Mouse (Mus musculus): ENCODE results near the gene Sema5a.

Sema5a gene

DNA sequence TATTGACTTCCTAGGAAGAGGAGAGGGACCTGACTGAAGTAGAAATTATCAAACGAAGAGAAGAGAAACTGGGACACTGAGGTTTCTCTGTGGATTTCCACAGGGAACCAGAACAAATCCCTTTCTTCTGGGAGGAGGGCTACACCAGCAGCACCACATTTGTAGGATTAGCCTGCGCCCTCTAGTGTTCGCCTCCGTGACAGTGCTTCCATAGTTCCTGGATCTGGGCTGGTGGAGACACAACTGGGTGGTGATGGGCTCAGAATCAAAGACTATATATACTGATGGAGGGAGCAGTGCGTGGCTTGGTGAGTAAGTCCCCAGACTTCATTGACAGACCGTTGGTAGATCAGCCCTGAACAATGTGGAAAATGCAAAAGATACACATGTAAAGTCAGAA, 193.0 kb downstream of the Sema5a start:
- DNase-seq (ENCODE audit: low spot score in 2 of 2), result peak; percentile 55 to 57

DNA sequence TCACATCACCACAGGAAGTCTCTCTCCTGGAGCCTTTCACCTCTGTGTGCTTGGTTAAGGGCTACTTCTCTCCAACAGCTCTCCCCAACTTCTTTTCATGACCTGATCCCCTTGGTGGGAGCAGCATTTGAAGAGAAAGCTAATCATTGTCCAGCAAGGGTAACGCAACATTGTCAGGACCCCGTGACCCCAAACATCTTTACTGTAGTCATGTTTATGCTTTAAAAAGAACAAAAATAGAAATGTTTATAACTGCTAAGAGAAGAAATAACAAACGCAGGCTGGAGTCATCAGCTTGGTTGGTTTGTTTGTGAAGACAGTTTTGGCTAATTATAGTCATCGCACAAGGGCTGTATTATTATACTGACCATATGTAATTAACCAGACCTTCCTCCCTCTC, 198.1 kb downstream of the Sema5a start:
- no peak for DNase-seq (ENCODE audit: low spot score in 2 of 2)

DNA sequence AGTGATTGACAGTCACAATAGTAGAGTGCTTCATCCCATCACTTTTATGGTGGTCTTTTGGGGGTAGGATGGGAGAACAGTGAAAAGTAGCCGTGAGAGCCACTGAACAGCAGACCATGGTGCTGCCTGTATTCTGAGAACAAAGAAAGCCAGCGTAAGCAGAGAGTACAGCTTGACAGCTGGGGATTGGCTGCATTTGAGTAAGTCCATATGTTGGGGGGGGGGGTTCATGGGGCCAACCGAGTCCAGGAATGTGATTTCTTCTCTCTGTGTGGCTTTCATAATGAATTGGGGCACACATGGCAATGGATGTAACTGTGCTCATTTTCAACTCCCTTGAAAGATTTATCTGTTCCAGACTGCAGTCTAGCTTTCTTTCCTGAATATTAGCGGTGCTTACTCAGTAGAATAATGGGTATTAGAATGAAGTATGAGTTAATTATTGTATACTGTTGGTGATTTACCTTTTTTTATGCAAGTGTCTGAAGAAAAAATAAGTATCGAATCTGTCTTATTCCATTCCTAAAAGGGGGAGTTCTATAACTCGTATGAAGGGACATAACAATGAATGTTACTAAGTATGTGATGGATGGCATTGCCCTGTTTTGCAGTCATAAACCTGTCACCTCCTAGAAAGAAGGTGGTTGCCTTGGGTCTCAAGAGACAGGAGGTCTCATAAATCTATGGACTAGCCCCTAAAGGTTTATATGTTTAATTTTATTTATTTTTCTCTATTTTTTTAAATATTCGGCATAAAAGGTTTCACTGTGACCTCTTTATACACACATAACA, 203.1 kb downstream of the Sema5a start:
- no peak for DNase-seq (ENCODE audit: low spot score in 2 of 2)

DNA sequence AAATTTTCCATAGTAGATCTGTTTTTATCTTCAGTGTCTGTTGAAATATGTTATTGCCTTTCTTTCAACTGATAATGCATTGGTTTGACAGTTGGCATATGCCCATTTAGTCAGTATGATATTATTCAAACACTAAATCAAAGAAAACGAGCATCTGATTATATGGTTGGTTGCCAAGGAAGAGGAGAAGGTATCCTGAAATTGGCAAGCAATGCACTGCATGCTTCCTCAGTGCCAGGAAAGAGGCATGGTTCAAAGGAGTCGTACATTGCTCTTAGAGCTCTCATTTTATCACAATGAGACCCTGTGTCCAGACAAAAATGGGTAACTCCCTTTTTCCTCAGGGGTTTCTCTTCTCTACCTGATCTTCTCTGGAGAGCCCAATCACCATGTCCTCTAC, 214.4 kb downstream of the Sema5a start:
- DNase-seq (ENCODE audit: low spot score in 2 of 2), result no peak

DNA sequence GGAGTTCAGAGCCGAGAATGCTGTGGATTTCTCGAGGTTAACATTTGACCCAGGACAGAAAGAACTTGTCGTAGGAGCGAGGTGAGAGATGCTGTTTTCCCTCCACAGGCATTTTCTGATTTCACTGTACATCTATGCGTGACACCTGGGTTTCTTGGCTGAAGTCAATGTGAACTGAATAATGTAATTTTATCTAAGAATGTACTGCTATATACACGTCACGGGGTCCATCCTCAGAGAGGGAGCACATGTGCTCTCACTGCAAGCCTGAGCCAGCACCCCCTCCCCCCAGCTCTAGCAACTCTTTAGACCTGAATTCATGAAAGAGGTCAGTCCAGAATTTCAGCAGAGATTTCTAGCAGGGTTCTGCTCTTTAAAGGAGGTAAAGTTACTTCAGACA, 215.6 kb downstream of the Sema5a start:
- DNase-seq (ENCODE audit: low spot score in 2 of 2), result no peak

DNA sequence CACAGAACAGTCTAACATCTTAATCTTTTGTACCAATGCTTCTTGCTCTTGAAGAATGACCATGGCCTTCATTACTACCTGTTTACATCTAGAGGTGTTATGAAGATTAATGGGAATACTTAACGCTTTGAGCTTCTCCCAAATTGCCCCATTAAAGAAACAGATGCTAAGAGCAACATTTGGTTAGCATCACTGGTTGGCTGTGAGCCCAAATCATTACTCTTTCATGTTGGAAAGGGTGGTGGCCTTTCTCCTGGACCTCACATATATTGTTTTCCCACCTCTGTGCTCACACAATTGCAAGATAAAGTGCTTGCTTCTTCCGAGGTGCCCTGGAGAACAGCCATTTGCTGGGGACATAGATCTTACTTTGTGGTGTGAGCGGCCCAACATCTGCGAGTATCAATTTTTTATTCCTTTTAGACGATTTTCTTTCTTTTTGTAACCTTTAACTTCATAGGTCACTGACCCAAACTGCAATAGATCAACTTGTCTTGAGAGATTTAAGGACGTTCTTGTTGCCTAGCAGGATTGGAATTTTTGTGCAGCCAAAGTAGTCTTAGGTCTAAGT, 227.0 kb downstream of the Sema5a start:
- DNase-seq (ENCODE audit: low spot score in 2 of 2), result no peak

DNA sequence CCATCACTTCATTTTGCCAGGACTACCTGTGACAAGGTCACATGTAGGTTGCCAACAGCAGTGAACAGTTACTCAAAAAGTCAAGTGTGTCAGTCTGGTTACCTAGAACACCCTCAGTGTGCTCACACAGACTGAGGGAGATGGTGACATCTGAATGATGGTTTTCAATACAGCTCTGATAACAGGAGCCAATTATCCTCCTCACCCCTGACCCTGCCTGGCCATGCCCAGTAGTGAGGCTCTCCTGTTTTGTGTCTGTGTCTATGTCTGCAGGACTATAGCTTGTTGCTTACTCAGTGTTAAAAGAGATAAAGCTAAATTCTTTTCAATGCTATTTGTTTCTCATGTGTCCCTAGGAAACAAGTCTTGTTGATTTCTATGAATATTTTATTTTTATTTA, 236.1 kb downstream of the Sema5a start:
- DNase-seq (ENCODE audit: low spot score in 2 of 2), result no peak

DNA sequence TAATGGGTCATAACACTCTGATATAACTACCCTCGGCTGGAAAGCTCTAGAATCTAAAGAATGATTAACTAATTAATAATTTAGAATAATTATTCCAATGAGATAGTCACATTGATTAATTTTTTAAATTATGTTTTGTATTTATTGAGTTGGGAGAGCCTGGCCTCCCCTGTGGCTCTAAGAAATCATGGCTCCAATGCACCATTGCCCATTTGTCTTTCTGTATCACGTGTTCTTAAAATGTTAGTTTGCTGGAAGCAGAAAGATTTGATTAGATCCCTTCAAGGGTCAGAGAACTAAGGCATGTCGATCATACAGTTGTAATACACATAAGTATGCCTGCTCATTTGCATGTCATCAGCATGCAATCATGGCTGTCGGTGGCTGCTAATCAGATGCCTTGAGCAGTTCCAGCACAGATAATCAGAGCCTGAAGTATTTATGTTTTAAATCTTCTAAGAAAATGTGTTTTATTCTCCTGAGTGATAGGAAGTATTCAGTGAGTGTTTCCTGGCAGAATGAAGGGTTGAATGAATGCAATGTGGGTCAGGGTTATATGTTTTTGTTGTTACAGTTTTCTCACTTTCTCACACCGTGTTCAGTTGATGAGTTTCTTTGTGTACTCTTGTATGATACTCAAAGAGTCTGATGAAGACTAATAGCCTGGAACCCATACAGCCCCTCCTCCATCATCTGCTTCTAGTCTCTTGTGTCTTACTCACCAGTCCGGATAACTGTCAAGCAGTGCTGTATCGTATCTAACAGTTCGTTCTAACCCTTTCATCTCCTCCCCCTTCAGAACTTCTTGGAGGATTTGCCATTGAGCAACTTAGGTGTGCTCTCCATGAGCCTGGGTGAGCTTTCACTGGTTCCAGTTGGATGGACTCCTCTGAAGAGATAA, 240.7 kb downstream of the Sema5a start:
- DNase-seq (ENCODE audit: low spot score in 2 of 2), result no peak

DNA sequence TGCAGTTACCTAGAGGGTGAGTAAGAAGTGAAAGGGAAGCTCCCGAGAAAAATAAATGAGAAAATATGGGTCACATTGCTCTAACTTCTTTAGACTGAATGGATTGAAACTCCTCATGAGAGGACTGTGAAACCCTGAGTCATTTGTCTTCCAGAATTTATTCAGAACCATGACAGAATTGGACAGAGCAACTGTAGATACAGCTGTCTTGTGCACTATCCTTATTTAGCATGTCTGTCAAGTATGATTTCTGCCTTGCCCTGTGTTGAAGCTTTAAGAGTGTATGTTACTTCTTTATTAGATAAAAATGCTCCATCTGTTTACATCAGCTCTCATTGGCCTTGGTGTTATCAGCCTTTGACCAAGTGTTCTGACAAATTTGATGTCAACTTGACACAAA, 243.4 kb downstream of the Sema5a start:
- no peak for DNase-seq (ENCODE audit: low spot score in 2 of 2)

DNA sequence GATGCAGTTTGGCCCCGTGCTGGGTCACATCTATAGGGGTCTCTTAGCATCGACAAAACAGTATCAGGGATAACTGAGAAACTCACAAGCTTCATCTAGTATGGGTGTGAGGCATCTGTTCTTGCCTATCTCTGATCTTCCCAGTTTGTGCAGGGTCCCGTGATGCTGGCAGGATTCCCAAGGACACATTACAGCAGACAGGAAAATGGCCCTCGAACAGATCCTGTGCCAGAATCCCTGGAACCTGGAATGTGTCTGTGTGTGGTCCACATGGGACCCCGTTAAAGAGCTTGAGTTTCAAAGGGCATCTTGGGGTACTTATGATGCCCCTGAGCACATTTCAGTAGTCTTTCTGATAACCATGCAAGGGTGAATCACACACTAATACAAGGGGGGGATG, 249.6 kb downstream of the Sema5a start:
- no peak for DNase-seq (ENCODE audit: low spot score in 2 of 2)

DNA sequence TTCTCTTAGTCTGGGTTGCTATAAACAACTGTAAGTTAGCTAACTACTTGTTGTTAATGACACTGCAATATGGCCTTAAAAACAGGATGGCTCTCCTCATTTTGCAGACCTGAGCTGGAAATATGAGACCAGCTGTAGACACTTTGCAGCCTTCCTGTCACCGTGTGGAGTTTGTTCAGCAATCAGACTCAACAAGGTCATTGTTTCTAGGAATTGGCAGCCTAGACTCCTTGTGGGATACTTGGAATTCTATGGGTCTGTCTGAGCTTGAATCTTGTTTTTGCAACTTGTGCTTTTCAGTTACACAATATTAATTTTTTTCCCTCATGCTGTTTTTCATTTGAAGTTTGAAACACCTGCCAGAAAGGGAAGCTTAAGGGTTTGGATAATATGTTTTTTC, 250.3 kb downstream of the Sema5a start:
- no peak for DNase-seq (ENCODE audit: low spot score in 2 of 2)

DNA sequence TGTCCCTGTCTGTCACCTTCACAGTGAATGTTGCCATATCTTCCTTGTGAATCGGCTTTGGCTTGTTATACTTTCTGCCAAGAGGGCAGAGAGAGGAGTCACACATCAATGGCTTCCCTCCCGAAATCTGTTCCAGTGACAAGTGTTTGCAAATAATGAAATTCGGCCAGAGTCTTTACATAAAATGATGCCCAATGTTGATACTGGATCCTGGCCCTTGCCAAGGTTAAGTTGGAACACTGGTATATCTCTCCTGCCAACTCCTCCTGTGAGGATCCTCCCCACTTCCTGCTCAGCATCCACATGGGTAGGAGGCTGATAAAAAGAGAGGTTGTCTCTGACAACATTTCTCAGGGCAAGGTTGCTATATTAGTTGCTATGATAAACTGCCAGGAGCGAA, 252.3 kb downstream of the Sema5a start:
- no peak for DNase-seq (ENCODE audit: low spot score in 2 of 2)

DNA sequence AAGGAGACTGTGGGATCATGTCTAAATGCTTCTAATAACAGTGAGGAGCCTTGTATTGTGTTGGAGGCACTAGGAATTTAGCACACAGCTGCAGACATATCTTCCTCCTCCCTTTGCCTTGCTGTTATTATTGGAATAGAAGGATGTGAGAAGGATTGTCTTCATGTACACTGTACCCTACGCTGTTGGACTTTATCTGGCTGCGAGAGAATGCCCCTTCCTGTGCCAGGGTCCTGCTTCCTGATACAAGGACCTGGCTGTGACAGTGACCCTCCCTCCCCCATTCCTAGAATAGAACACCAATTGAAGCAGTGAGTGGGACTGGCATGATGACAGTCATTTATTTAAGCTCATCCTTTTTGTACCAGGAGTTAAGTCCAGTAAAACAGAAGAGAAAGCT, 261.3 kb downstream of the Sema5a start:
- no peak for DNase-seq (ENCODE audit: low spot score in 2 of 2)

DNA sequence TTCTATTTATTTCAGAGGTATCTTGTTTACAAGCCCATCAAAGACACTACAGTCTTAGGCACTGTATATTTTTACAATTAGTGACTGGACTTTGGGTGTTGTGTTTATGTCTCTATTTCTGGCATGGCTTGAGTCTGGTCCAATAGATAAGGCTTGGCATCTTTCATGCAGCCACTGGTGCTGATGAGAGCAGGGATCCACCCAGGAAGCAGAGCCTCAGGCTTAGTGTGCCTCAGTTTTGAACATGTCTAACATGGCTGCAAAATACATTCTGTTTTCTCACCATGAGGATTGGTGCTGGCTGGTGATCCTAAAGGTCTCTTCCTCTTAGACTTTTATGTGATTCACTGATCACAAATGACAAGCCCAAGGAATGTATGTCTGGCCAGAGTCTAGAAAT, 263.7 kb downstream of the Sema5a start:
- DNase-seq (ENCODE audit: low spot score in 2 of 2), result no peak

DNA sequence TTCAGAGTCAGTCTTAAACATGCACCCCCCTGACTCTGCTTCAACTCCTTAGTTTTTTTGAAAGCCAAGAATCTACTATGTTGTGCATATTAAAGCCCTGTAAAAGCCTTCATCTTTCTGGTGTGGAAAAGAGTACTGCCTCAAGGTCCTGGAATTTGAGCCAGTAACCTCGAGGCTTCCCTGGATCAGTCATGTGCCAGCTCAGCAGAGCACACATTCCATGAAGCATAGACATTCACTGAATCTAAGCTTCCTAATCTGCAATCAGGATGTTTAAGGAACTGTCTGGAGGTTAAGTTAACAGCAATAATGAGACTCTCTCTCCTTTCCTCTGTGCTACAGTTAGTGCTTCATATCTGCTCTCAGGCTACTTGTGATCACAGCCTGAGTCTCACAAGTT, 270.3 kb downstream of the Sema5a start:
- DNase-seq (ENCODE audit: low spot score in 2 of 2), result no peak

DNA sequence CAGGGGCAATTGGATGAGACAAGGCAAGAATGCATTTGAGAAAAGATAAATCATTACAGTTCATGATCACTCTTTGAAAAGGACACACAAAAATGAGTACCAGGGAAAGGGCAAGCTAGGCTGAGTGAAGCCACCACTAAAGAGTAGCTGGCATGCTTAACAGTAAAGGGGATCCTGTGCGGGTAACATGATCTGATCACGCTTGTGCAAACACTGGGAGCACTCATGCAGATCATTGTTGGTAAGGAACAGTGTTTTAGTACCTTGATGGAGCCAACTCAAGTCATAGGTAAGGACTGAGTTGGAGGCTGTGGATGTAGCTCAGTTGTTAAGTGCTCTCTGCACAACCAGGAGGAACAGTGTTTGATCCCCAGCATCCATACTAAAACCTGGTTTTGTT, 273.3 kb downstream of the Sema5a start:
- DNase-seq (ENCODE audit: low spot score in 2 of 2), result no peak

DNA sequence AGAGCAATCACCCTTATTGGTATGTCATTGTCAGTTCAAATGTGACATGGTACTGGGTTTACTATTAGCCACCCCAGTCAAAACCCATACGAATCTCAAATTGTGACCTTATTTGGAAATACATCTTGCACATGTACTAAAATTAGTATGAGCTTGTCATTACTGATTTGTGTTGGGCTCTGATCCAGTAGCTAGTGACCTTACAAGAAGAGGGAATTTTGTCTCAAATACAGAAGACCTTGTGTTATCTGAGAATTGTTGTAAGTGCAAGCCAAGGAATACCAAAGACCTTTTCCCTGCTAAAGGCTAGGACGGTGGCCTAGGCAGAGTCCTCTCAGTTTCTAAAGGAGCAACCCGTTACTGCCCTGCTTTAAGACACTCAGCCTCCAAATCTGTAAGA, 287.9 kb downstream of the Sema5a start:
- DNase-seq (ENCODE audit: low spot score in 2 of 2), result no peak

DNA sequence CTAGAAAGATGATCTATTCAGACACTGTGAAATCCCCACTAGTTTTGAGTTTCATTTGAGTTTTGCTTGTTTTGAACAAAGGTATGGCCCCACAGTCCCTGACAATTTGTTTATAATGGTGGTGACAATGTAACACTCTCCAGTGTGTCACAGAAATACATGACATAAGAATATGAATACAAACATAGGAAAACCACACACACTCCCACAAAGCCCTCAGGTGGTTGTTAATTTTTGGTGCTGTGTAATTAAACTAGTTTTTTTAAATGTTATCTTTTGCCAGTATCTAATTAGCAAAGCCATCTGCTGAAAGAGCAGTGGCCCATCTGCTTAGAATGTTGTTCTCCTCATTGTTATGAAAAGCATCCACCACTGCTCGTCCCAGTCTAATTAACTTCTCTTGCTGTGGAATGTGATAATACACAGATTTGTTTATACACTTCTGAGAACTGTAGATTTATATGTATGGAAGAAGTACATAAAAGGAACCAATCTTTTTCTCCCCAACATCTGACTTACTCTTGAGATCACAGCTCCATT, 289.0 kb downstream of the Sema5a start:
- DNase-seq (ENCODE audit: low spot score in 2 of 2), result no peak

DNA sequence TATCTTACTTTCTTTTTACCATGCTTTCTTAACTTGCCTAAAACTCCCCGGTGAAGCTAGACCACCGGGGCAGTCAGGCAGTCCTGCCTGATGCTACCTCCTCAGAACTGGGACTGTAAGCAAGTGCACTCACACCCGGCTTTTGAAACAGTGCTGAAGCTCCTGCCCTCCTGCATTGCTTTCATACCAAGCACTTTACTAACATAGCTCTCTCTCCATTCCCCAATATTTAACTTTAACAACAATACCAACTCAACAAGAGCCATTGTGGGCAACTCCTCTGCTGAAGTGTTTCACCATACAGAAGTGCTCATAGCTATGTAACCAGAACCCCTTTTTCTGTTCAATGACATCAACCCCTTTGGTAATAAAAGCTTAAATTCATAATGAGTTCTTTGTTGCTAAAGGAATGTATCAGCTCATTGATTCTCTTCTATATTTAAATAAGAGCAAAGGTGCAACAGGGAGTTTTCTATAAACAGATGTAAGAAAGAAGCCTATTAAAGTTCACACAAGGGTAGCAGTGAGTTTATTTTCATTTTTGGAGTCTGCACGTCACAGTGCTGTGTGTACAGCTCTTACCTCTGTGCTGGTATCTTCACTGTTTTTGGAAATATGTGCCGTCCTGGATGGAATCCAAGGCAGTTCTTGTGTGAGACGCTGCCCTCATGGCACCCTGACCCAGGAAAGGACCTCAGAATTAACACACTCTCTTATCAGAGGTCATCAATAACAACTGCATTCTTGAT, 292.3 kb downstream of the Sema5a start:
- no peak for DNase-seq (ENCODE audit: low spot score in 2 of 2)

DNA sequence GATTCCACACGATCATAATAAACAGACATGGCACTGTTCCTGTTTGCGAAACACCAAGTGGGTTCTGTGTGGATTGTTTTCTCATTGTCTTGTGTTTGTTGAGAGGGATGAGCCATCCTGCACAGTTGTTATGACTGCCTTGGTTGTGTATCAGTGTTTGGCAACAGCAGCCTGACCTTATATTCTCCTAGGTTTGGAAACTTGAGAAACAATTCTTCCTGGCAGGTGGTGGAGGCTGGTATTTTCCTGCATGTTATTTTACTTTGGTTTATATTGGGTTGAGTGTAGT, 292.8 kb downstream of the Sema5a start:
- no peak for DNase-seq (ENCODE audit: low spot score in 2 of 2)

DNA sequence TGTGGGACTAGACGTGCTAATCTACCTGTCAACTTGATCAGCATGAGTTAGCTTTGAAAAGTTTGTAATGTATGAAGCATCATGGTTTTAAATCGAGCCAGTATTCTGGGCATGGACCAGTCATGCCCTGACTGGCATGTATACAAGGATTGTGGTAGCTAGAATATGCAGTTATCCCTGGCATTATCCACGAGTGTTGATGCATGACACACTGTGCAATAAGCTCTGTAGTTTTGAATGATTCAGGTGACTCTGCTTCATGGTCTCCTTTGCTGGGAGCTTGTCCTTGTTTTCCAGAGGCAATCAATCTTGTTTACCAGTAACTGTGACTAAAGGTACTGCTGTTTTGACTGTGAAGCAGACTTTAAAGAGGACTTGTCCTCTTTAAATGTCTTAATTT, 293.5 kb downstream of the Sema5a start:
- DNase-seq (ENCODE audit: low spot score in 2 of 2), result no peak

DNA sequence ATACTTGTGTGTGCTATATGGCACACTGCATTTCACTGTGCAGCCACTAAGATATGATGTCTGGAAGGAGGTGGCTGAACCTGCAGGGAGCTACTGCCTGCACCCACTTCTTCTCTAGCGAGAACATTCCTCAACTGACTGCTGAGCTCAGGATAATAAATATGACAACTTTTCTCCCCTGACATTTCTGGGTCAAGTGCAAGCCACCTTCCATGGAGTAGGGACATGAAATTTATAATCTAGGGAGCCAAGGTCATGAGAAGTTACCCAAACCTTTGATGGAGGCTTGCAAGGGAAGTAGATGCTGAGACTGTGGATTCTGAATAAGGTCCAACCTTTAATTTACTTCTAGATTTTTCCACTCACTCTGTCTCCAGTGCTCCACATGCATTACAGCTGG, 298.1 kb downstream of the Sema5a start:
- DNase-seq (ENCODE audit: low spot score in 2 of 2), result no peak

All from right cerebral cortex, postnatal 36 days (tissue).